Mouse (Mus musculus) CD8-positive naive resting alpha-beta T cell, adult 2 months (primary cell): ENCODE measurements around the gene Raver1.

Experiments used
- DNase-seq, 2 experiments: peaks; one replicate each; pipeline ENCODE4 v3.0.0; 2022; ENCODE audit warnings: low read depth in 2 of 2, low spot score in 2 of 2

Raver1 gene

GRCm38 (mm10) chr9:21091707-21092320 lies at the start of gene Raver1, which contains the start of gene Gm38431:
Gene Raver1, minus strand, starts transcription at chr9:21092008.
Gene Gm38431, minus strand, starts transcription at chr9:21091997.
- peak; percentile 93 to 94 for DNase-seq

GRCm38 (mm10) chr9:21138386-21138785 lies 46.6 kb upstream of the Raver1 start:
- DNase-seq = no peak

- peak; percentile 69 to 79 for DNase-seq
Observed at GRCm38 (mm10) chr9:21137229-21137628, 45.4 kb upstream of the Raver1 start.

GRCm38 (mm10) chr9:21136401-21136800 lies 44.6 kb upstream of the Raver1 start:
- no peak for DNase-seq

GRCm38 (mm10) chr9:21135941-21136381 lies 44.2 kb upstream of the Raver1 start:
- no peak for DNase-seq

GRCm38 (mm10) chr9:21135329-21135890 lies 43.6 kb upstream of the Raver1 start:
- no peak for DNase-seq

- DNase-seq = no peak
Observed at GRCm38 (mm10) chr9:21134595-21135328, 43.0 kb upstream of the Raver1 start.

- peak; percentile 31 to 37 for DNase-seq
Observed at GRCm38 (mm10) chr9:21133064-21133707, 41.4 kb upstream of the Raver1 start.

- no peak for DNase-seq
Observed at GRCm38 (mm10) chr9:21132102-21132775, 40.4 kb upstream of the Raver1 start.

- peak; percentile 76 to 83 for DNase-seq
Observed at GRCm38 (mm10) chr9:21131059-21131956, 39.5 kb upstream of the Raver1 start, which contains the start of gene Tyk2. Gene Tyk2, minus strand, starts transcription at chr9:21131243.

GRCm38 (mm10) chr9:21126259-21126627 lies 34.4 kb upstream of the Raver1 start:
- no peak for DNase-seq

- DNase-seq = no peak
Observed at GRCm38 (mm10) chr9:21125502-21126258, 33.9 kb upstream of the Raver1 start.

GRCm38 (mm10) chr9:21124837-21125236 lies 33.0 kb upstream of the Raver1 start:
- DNase-seq = no peak

- DNase-seq = no peak
Observed at GRCm38 (mm10) chr9:21121483-21121882, 29.7 kb upstream of the Raver1 start.

GRCm38 (mm10) chr9:21117073-21117472 lies 25.3 kb upstream of the Raver1 start:
- no peak for DNase-seq

GRCm38 (mm10) chr9:21115105-21115504 lies 23.3 kb upstream of the Raver1 start:
- no peak for DNase-seq

- DNase-seq = no peak
Observed at GRCm38 (mm10) chr9:21114190-21114589, 22.4 kb upstream of the Raver1 start.

- no peak for DNase-seq
Observed at GRCm38 (mm10) chr9:21113751-21114150, 21.9 kb upstream of the Raver1 start.

GRCm38 (mm10) chr9:21107607-21108237 lies 15.9 kb upstream of the Raver1 start:
- DNase-seq = no peak
